Mouse (Mus musculus): ENCODE results near the gene Samm50. TPM values are rescaled to one million over a fixed set of nuclear protein-coding genes. Genes with fewer than 3 reads are reported as not detected.
A peak's percentile ranks its signal among the peaks of the same experiment; 100 is the strongest.
"Not testable (repeated sequence)": the region's sequence is repeated elsewhere in the genome, so short reads cannot be mapped to it uniquely, and the experiment has no call there.

Samm50 gene
- 100 to 1,000 TPM; 102 to 106 (median 104) TPM for total RNA-seq (2022)

DNA sequence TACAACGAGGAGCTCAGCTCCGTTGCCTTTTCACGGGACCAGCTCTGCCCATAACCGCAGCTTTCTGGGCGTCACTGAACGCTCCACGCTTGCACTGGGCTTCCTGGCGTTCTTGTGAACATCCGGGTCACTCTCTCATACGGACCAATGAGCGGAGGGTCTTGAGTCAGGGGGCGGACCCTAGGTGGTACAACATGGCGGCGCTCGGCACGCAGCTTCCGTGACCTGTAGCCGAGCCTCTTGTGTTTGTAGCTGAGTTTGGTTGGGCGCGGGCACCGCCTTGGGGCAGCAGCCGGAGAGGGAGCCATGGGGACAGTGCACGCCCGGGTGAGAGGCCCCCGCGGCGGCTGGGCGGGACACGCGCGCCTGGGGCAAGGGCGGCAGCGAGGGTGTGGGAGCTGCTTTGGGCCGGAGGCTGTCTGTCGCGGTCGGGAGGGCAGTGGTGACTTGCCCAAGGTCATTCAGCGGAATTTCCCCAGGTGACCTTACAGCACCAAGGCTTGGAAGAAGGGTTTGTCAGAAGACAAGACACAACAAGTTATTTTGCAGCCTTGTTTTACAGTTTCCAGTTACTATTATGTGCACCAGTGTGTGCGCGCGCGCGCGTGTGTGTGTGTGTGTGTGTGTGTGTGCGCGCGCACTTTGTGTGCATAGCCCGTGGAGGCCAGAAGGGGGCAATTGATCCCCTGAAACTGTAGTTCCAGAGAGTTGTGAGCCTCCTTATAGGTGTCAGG lies at the start of gene Samm50:
Samm50 (plus strand) TSS at position 184 of the 734 bp plus-strand sequence.
- peak; percentile 88 to 94 for DNase-seq (ENCODE audit: low spot score in 2 of 2)

- DNase-seq (ENCODE audit: low spot score in 2 of 2), result no peak
Observed at GRCm38 (mm10) chr15:84156158-84156557, 35.9 kb upstream of the Samm50 start.

- DNase-seq (ENCODE audit: low spot score in 2 of 2), result not testable (repeated sequence)
Observed at GRCm38 (mm10) chr15:84157530-84157929, 34.5 kb upstream of the Samm50 start.

DNA sequence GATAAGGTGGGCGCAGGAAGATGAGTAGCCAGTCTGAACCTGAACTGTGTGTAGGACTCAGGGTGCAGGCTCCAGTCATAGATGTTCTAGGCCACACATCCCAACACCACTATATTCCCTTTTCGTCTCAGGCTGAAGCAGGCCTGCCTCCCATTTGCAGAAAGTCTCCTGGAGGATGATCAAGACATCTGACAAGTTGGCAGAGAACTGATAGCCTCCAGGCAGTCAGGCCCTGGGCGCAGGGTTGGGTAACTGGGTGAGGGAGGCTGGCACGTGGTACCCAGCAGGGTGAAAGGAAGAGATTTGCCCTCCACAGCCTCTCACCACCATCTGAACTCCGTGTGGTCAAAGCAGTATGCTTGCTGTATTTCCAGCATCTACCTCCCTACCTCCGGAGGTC lies 30.2 kb upstream of the Samm50 start:
- DNase-seq (ENCODE audit: low spot score in 2 of 2), result no peak

- DNase-seq (ENCODE audit: low spot score in 2 of 2), result no peak
Observed at GRCm38 (mm10) chr15:84166818-84167217, 25.2 kb upstream of the Samm50 start.

GRCm38 (mm10) chr15:84167600-84167999 lies 24.4 kb upstream of the Samm50 start, which contains the start of gene Pnpla3:
Gene Pnpla3, plus strand, starts transcription at chr15:84167837.
- peak; percentile 95 to 98 for DNase-seq (ENCODE audit: low spot score in 2 of 2)

DNA sequence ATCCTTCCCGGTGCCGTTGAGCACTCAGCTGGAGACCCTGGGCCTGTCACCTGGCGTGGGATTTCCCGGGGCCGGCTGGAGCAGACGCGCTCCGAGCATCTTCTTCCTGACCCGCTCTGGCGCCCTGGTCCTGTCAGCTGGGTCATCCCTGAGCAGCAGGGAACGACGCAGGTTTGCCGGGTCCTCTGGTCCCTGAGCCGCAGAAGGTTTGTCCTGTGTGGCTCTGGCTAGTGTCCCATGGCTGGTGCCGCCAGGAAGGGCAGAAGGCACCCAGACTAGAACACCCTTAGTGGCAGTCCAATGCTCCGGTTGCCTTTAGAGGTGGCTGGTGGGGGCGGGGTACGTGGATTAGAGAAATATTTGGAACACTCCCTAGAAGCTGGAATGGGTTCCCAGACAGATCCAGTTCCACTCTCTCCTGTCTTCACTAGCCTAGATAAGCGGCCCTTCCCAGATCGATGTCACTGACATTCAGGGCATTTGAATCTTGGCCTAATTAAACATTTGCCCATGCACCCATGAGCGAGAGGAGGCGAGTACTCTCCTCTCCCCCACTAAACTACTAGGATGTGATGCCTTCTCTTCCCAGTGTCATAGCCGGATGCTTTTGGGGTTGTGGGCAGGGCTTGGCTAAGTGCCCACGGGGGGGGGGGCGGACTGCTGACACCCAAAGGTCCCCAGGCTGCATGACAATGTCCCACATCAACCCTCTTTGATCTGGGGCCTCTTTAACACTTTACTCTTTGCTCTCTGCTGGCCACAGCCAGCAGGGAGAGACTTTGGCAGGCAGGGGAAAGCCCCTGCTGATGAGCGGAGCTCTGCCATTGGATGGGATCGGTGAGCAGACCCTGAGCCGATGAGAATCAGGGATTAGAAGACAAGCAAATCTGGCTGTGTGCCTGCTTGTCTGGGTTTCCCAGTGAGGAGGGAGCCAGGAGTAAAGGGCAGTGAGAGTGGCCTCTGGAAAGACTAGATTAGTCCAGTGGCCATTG lies 23.6 kb upstream of the Samm50 start:
- peak in 1 of 2 experiments; percentile 28 for DNase-seq (ENCODE audit: low spot score in 2 of 2)

- no peak for DNase-seq (ENCODE audit: low spot score in 2 of 2)
Observed at GRCm38 (mm10) chr15:84169511-84169910, 22.5 kb upstream of the Samm50 start.

DNA sequence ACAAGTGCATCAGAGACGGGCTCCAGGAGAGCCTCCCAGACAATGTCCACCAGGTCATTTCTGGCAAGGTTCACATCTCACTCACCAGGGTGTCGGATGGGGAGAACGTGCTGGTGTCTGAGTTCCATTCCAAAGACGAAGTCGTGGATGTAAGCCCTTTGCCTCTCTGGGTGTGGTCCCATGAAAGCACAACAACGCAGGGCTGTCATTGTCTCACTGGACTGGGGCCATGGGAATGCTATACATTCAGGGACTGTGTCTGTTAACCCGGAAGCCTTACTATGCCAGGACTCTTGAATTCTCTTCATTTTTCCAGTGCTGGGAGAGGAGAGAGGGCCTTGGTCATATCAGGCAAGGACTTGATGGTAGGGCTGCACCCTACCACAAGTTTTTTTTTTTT lies 20.9 kb upstream of the Samm50 start:
- no peak for DNase-seq (ENCODE audit: low spot score in 2 of 2)

GRCm38 (mm10) chr15:84178733-84179132 lies 13.3 kb upstream of the Samm50 start:
- no peak for DNase-seq (ENCODE audit: low spot score in 2 of 2)

DNA sequence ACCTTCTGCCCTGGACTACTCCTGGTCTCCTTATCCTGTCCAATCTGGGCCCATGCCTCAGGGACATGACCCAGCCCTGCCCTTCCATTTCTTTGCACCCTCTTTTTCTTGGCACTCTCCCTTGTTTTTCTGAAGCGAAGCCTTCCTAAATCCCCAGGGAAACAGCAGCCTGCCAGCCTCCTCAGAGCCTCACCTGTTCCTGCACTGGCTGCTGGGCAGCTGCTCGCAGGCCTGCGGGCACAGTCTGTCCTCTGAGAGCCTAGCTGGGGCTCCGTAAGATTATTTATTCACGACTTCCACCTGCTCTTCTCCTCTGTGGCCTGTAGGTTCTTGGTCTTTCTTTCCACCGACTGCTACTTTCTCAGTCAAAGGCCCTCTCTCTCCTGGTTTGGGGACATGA lies 10.0 kb upstream of the Samm50 start:
- no peak for DNase-seq (ENCODE audit: low spot score in 2 of 2)

DNA sequence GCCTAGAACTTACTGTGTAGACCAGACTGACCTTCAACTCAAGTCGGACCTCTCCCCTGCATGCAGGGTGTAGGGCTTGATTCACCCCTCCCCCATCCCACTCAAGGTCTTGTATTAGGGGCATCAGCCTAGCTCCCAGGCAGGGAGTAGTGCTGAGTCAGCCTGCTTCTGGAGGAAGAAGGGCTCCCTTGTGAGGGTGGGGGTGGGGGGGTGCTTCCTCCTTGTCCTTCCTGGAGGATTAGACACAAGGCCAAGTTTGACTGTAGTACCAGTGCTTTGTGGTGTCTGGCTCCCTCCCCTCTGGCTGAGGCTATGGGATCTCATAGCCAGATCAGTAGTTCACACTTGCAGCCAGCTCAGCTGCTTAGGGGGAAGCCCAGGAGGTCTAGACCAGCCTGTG lies 8.1 kb upstream of the Samm50 start:
- DNase-seq (ENCODE audit: low spot score in 2 of 2), result no peak

DNA sequence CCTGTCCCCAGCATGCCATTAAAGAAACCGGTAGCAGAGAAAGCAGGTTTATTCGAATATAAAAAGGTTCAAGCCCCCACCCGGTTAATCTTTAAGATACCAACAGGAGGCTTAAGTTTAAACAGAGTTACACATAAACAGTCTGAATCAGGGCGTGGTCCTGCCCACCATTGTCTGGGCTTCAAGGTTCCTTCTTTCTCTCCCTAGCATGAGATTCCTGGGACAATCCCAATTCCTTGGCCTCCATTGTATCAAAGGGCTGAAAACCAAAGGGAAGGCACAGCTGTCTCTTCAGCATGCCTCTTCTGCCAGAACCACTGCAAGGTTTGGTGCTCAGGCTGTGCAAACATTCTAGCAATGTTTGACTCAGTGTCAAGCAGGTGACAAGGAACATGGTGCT lies 5.8 kb upstream of the Samm50 start:
- DNase-seq (ENCODE audit: low spot score in 2 of 2), result no peak

GRCm38 (mm10) chr15:84188887-84189530 lies 3.0 kb upstream of the Samm50 start:
- no peak for DNase-seq (ENCODE audit: low spot score in 2 of 2)

- DNase-seq (ENCODE audit: low spot score in 2 of 2), result no peak
Observed at GRCm38 (mm10) chr15:84189881-84190280, 2.2 kb upstream of the Samm50 start.

DNA sequence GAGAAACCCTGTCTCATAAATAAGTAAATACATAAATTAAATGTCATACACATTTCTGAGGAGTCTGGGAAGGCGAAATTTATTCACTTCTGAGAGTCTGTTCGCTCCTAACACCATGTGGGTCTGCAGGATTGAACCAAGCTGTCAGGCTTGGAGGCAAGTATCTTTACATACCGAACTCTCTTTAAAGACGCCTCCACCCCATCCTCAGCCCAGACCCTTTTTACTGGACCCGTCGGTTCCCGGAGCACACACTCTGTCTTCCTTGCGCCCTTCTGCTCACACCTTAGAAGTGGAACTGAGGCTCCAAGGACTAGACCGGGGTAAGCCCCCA lies 350 bp upstream of the Samm50 start:
- DNase-seq (ENCODE audit: low spot score in 2 of 2), result no peak

GRCm38 (mm10) chr15:84196486-84197165 lies 4.6 kb downstream of the Samm50 start:
- no peak for DNase-seq (ENCODE audit: low spot score in 2 of 2)

DNA sequence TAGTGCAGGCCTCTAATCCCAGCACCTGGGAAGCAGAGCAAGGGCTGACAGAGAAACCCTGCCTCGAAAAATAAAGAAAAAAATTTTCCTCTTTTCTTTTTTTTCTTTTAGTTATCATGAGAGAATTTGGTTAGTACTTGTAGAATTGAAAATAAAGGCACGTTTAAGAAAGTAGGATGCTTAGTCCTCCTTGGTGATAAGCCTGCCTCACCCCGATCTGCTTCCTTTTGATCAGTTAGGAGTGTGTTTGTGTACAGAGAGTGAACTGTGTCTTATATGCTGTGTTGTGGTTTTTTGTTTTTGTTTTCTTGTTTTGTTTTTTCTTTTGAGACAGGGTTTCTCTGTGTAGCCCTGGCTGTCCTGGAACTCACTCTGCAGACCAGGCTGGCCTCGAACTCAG lies 15.3 kb downstream of the Samm50 start:
- no peak for DNase-seq (ENCODE audit: low spot score in 2 of 2)

DNA sequence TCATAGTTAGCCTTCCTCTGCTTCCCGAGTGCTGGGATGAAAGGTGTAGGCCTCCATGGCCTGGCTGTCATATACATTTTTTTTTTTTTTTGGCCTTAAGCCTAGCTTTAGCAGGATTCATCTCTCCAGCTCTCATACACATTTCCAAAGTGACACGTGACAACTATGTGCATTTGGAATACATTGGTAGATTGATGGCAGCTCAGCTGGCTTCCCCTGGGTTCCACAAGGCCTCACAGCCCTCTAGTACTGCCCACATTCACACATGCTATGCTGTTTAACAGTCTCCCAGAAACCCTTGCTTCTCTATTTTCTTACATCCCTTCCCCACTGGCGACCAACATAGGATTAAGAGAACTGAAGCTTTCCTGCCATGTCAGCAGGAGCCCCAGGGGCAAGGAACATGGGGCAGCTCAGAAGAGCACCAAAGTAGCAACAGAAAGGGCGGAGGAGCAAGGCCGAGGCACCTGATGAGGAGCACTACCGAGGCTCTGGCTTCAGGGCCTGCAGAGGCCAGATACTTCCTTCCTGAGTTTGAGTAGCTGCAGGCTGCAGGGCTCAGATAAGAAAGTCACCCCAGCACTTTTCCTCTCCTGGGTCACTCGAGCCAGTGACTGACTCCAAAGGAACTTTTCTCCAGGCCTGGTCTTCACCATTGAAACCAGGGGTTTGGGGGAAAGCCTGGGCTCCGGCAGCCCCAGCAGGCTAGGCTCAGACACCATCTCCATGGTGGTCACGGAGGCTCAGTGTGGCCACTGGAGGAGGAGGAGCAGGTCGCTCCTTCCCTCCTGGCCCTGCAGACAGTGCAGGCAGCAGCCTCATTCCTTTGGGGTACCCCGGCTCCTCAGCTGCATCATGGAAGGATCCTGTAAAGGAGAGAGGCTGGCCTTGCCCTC lies 17.7 kb downstream of the Samm50 start:
- DNase-seq (ENCODE audit: low spot score in 2 of 2), result no peak

- DNase-seq (ENCODE audit: low spot score in 2 of 2), result no peak
Observed at GRCm38 (mm10) chr15:84210461-84210860, 18.4 kb downstream of the Samm50 start.
